Mouse (Mus musculus) heart, adult 2 months (tissue): Measurements from ENCODE around the gene 9430038I01Rik. TPM values are rescaled to one million over a fixed set of nuclear protein-coding genes. Genes with fewer than 3 reads are reported as not detected.

ENCODE experiments used
- DNase-seq, 2 experiments: peaks; one replicate each; pipeline ENCODE4 v3.0.0; 2021
- H3K27ac ChIP-seq: fragments of 200-600 bp; 2 replicates; pipeline ENCODE4 v1.8.1; 2022
- H3K27me3 ChIP-seq: fragments of 200-500 bp; 2 replicates; pipeline ENCODE4 v1.6.1; 2012; ENCODE audit warnings: mild to moderate bottlenecking, low read length, inconsistent platforms, mixed read lengths; ENCODE audit not compliant: control insufficient read depth, insufficient read depth
- H3K36me3 ChIP-seq: fragments of 200-500 bp; 2 replicates; pipeline ENCODE4 v1.6.1; 2012; ENCODE audit warnings: low read length, inconsistent platforms; ENCODE audit not compliant: control insufficient read depth, insufficient read depth
- H3K4me1 ChIP-seq: fragments of 200-500 bp; 2 replicates; pipeline ENCODE4 v1.6.1; 2011; ENCODE audit warnings: low read length; ENCODE audit not compliant: control insufficient read depth, insufficient read depth
- H3K4me3 ChIP-seq: fragments of 200-600 bp; 2 replicates; pipeline ENCODE4 v1.8.1; 2022
- H3K79me2 ChIP-seq: fragments of 200-500 bp; replicated peaks from 2 replicates; pipeline ENCODE4 v1.6.1; 2012; ENCODE audit warnings: mild to moderate bottlenecking, inconsistent platforms, low read length, moderate library complexity, mixed read lengths; ENCODE audit not compliant: control insufficient read depth, insufficient read depth
- H3K9ac ChIP-seq: fragments of 200-500 bp; 2 replicates; pipeline ENCODE4 v1.6.1; 2012; ENCODE audit warnings: low read depth, mild to moderate bottlenecking, control low read depth, inconsistent platforms, low read length, mixed read lengths
- CTCF ChIP-seq: fragments of 200-600 bp; IDR thresholded peaks from 2 replicates; pipeline ENCODE4 v1.8.1; 2022; ENCODE audit warnings: antibody characterized with exemption, mild to moderate bottlenecking, moderate library complexity
- EP300 ChIP-seq: fragments of 200-500 bp; IDR thresholded peaks from 2 replicates; pipeline ENCODE4 v1.6.1; 2011; ENCODE audit warnings: low read depth, low read length, control low read depth; ENCODE audit not compliant: insufficient read depth
- POLR2A ChIP-seq: fragments of 200-500 bp; IDR thresholded peaks from 2 replicates; pipeline ENCODE4 v1.6.1; 2011; ENCODE audit warnings: mild to moderate bottlenecking, low read depth, low read length, control low read depth; ENCODE audit not compliant: insufficient read depth
- WGBS: fragments of 180-500 bp; shearing (Covaris S2); methylation state at CpG from one replicate; pipeline ENCODE4 v1.1.7; 2018; 5-methylcytosine and 5-hydroxymethylcytosine counted together
- intact Hi-C: fragments of 180-260 bp; cut with DNase I; formaldehyde crosslinking; loops from one replicate; pipeline ENCODE4 v1.15.1; 2025
- polyA plus RNA-seq: library from polyadenylated mRNA; depleted of rRNA; stranded (reverse); fragments of >200 nt; gene quantifications from 2 replicates; pipeline ENCODE4 v1.2.3, GENCODE M21; 2012
- total RNA-seq, 2 experiments: library from RNA; stranded (reverse); gene quantifications; 2 replicates each; pipeline ENCODE4 v1.2.3; 2021

9430038I01Rik gene
- total and polyA plus RNA-seq, 3 experiments = 5.6 to 7.8 (median 7.2) TPM

DNA sequence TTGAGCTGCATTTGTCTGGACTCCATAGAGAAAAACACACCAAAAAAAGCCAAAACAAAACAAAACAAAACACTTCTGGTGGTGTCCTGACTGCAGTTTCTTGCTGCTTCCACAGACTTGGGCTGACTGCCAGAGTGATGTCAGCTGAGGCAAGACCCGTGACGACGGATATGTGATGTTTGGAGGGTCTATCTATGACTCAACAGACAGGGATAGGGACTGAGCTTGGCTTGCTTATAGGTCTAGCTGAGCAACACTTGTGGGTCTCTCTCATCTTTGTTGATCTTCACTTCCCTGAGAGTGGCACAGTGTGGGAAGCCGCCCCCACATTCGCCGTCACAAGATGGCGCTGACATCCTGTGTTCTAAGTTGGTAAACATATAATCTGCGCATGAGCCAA, 4.1 kb upstream of the 9430038I01Rik start:
- H3K4me1 ChIP-seq = peaks cover 2% of the 10 kb centered on the region

DNA sequence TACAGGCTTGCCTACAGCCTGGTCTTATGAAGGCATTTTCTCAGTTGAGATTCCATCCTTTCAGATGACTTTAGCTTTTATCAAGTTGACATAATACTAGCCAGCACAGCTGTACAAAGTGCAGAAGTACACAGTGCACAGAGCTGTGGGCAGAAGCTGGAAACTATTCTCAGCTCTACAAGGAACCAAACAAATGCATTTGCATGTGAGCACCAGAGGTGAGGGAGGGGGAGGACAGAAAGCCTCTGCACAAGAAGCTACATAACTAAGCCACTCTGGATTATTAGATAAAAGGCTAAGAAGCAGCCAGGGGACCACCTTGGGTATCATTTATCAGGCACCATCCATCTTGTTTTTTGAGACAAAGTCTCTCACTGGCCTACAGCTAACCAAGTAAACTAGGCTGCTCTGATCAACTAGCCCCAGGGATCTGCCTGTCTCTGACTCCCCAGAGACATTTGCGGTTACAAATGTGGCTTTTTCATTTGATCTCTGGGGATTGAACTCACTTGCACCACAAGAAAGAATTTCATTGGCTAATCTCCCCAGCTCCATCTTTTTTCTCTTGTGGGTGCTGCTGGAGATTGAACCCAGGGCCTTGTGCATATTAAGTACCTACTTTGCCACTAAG, 3.0 kb downstream of the 9430038I01Rik start:
- no peaks in the 10 kb centered on the region for H3K36me3 ChIP-seq
- H3K9ac ChIP-seq = no peak overlapping the region
- WGBS = 88% methylated on average over 1 of the region's 1 CpGs
- DNase-seq = no peak
- H3K79me2 ChIP-seq = no peaks in the 10 kb centered on the region
- H3K4me3 ChIP-seq = no peak overlapping the region
- H3K4me1 ChIP-seq = peaks cover 3% of the 10 kb centered on the region
- H3K27me3 ChIP-seq = no peaks in the 10 kb centered on the region
- intact Hi-C loops = no loop called here
- TF ChIP-seq EP300 (no peak), CTCF (no peak), POLR2A (no peak)
- no peak overlapping the region for H3K27ac ChIP-seq

More for the DNA sequence above, 4.1 kb upstream of the 9430038I01Rik start:
- no peaks in the 10 kb centered on the region for H3K36me3 ChIP-seq
- no peak overlapping the region for H3K27ac ChIP-seq
- H3K4me3 ChIP-seq = no peak overlapping the region
- no peak for DNase-seq
- no peaks in the 10 kb centered on the region for H3K27me3 ChIP-seq
- 65% methylated on average over 8 of the region's 8 CpGs for WGBS
- intact Hi-C loops = no loop called here
- no peak overlapping the region for H3K9ac ChIP-seq
- H3K79me2 ChIP-seq = no peaks in the 10 kb centered on the region
- TF ChIP-seq EP300 (no peak), POLR2A (no peak), CTCF (no peak)

DNA sequence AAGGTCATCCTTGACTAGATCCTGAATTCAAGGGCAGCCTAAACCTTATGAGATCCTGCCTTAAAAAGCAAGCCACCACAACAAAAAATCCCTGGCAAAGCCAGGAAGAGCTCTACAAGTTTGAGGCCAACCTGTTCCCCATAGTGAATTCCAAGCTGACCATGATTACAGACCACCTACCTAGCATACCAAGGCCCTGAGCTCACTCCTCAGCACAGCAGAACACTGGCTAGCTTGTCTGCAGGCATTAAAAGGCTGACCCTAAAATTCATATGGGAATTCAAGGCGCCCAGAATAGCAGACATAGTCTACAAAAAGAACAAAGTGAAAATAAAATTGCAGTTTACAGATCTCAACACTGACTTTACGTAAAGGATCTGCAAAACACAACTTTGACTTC, 6.4 kb downstream of the 9430038I01Rik start:
- WGBS = 73% methylated on average over 2 of the region's 2 CpGs
- no peak overlapping the region for H3K27ac ChIP-seq
- H3K36me3 ChIP-seq = no peaks in the 10 kb centered on the region
- TF ChIP-seq EP300 = no peak
- no peak for TF ChIP-seq POLR2A
- TF ChIP-seq CTCF = no peak
- H3K79me2 ChIP-seq = peaks cover 4% of the 10 kb centered on the region; the same call in 1 of the 2 replicates
- H3K4me1 ChIP-seq = no peaks in the 10 kb centered on the region
- no peak overlapping the region for H3K9ac ChIP-seq
- no peak for DNase-seq
- H3K27me3 ChIP-seq = no peaks in the 10 kb centered on the region
- no peak overlapping the region for H3K4me3 ChIP-seq
- intact Hi-C loops = no loop called here

DNA sequence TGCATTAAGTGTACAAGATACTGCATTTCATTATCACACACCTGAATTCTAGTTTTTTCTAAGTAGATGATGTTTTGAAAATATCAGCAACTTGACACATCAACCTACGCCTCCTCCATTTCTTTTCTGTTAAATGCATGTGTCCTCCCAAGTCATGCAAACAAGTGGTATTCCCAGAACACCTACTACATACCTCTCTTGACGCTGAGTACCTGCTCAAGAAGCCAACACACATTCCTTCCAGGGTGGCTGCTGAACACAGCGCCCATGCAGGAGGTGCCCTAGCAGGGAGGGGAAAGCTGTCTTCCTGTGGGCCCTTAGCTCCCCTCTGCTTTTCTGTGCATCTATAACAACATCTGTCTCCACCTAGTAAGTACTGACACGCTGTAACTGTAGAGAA, 11.6 kb downstream of the 9430038I01Rik start:
- DNase-seq = no peak
- WGBS = 93% methylated on average over 4 of the region's 4 CpGs
- intact Hi-C loops = no loop called here

DNA sequence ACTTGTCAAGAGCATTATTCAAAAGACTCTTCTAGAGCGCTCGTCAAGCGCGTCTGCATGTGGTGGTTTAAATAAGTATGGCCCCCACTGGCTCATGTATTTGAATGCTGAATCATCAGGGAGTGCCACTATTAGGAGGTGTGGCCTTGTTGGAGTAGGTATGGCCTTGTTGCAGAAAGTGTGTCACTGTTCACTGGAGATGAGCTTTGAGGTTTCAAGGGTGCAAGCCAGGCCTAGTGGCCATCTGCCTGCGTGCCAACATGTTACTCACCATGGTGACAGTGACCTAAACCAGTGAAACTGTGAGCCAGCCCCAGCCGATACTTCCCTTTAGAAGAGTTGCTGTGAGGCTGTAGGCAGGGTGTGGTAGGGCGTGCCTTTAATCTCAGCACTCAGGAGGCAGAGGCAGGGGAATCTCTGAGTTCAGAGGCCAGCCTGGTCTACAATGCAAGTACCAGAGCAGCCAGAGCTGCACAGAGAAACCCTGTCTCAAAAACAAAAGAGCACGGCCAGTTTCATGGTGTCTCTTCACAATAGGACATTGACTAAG, 13.1 kb downstream of the 9430038I01Rik start:
- no peaks in the 10 kb centered on the region for H3K36me3 ChIP-seq
- WGBS = 98% methylated on average over 8 of the region's 8 CpGs

More for the DNA sequence above, 11.6 kb downstream of the 9430038I01Rik start:
- H3K27me3 ChIP-seq = no peaks in the 10 kb centered on the region
- H3K79me2 ChIP-seq = peaks cover 4% of the 10 kb centered on the region; the same call in 1 of the 2 replicates
- no peak overlapping the region for H3K27ac ChIP-seq
- no peak overlapping the region for H3K9ac ChIP-seq
- H3K4me1 ChIP-seq = peaks cover 2% of the 10 kb centered on the region
- no peak overlapping the region for H3K4me3 ChIP-seq
- no peaks in the 10 kb centered on the region for H3K36me3 ChIP-seq
- TF ChIP-seq EP300 (no peak), CTCF (no peak), POLR2A (no peak)

DNA sequence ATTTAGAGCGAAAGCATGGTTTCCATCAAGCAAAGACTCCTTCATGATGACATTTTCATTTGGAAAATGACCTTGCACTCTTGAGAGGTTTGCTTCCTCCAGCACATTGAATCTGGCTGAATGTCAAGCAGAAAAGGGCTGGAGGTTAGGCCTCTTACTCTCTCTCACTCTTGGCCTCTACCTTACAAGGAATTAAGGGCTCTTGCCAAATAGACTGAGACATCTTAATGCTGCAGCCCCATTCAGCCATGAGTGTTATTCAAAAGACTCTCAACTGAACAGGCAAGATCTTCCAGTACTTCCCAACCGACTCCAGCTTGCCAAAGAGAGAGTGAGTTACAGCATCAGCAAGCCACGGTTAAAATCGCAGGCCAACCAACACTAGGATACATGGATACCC, 15.1 kb downstream of the 9430038I01Rik start:
- no peak for DNase-seq
- no peak overlapping the region for H3K9ac ChIP-seq
- no peaks in the 10 kb centered on the region for H3K79me2 ChIP-seq
- intact Hi-C loops = no loop called here
- WGBS = 70% methylated on average over 4 of the region's 4 CpGs
- no peak overlapping the region for H3K4me3 ChIP-seq
- H3K4me1 ChIP-seq = peaks cover 2% of the 10 kb centered on the region
- no peak for TF ChIP-seq POLR2A
- TF ChIP-seq CTCF = no peak
- no peak for TF ChIP-seq EP300
- no peaks in the 10 kb centered on the region for H3K27me3 ChIP-seq
- H3K36me3 ChIP-seq = no peaks in the 10 kb centered on the region
- H3K27ac ChIP-seq = no peak overlapping the region

More for the DNA sequence above, 13.1 kb downstream of the 9430038I01Rik start:
- Histone ChIP-seq H3K27me3 (no peaks in the 10 kb centered on the region), H3K27ac (no peak overlapping the region), H3K4me3 (no peak overlapping the region), H3K4me1 (peaks cover 2% of the 10 kb centered on the region), H3K79me2 (peaks cover 3% of the 10 kb centered on the region; the same call in 1 of the 2 replicates), H3K9ac (no peak overlapping the region)
- intact Hi-C loops = no loop called here
- DNase-seq = no peak
- no peak for TF ChIP-seq POLR2A
- TF ChIP-seq CTCF = no peak
- TF ChIP-seq EP300 = no peak
